Mouse (Mus musculus) hindbrain, embryonic 10.5 days (tissue): Measurements from ENCODE around the gene Ang6. TPM values are rescaled to one million over a fixed set of nuclear protein-coding genes. Genes with fewer than 3 reads are reported as not detected.
"Not testable (repeated sequence)": the region's sequence is repeated elsewhere in the genome, so short reads cannot be mapped to it uniquely, and the experiment has no call there.

Source experiments
- DNase-seq: peaks from one replicate; pipeline ENCODE4 v3.0.0-alpha.2; 2017; ENCODE audit warnings: low spot score
- H3K27ac ChIP-seq: fragments of 300-500 bp; sonication (generic); 2 replicates; pipeline ENCODE4 v1.5.1; 2016; ENCODE audit warnings: mild to moderate bottlenecking, moderate library complexity
- H3K27me3 ChIP-seq: fragments of 300-500 bp; sonication (generic); 2 replicates; pipeline ENCODE4 v1.6.1; 2016; ENCODE audit warnings: mild to moderate bottlenecking; ENCODE audit not compliant: poor library complexity, insufficient read depth, severe bottlenecking
- H3K36me3 ChIP-seq: fragments of 300-500 bp; sonication (generic); 2 replicates; pipeline ENCODE4 v1.6.1; 2016; ENCODE audit warnings: mild to moderate bottlenecking, moderate library complexity
- H3K4me1 ChIP-seq: fragments of 300-500 bp; sonication (generic); replicated peaks from 2 replicates; pipeline ENCODE4 v1.6.1; 2016; ENCODE audit warnings: mild to moderate bottlenecking
- H3K4me3 ChIP-seq: fragments of 300-500 bp; sonication (generic); 2 replicates; pipeline ENCODE4 v1.5.1; 2016; ENCODE audit warnings: mild to moderate bottlenecking, moderate library complexity
- H3K9me3 ChIP-seq: fragments of 300-500 bp; sonication (generic); 2 replicates; pipeline ENCODE4 v1.6.1; 2016; ENCODE audit warnings: mild to moderate bottlenecking, moderate library complexity
- WGBS: fragments of 180-500 bp; shearing (Covaris S2); methylation state at CpG from one replicate; pipeline ENCODE4 v1.1.7; 2016; 5-methylcytosine and 5-hydroxymethylcytosine counted together
- polyA plus RNA-seq: library from polyadenylated mRNA; unstranded; fragments of >200 nt; fragmentation: Nextera tagmentation; extraction: Ambion mirVana; gene quantifications from 2 replicates; pipeline ENCODE4 v1.2.1, GENCODE M21; 2016

Ang6 gene
- not detected in 2 replicates for polyA plus RNA-seq

DNA sequence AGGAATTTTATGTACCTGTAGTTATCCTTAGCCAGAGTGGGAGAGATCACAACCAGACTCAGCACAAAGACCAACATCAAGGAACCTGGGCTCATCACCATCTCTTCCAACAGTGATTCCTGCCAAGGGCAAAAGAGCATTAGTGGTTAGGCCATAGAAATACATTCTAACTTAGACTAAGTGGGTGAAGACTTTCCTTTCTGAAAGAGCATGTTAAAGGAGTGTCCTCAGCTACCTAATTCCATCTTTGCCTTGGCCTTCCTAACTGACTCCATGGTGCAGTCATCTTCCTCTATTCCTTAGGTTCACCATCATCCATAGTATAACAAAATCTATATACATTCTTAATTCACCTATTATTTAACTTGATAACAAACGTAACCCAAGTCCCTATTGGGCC, at the start of gene Ang6:
Gene Ang6, minus strand, starts transcription at position 101 of the 400 bp plus-strand sequence.
- Histone ChIP-seq H3K4me1 (no peaks in the 10 kb centered on the region), H3K27ac (no peak within 1 kb of the TSS), H3K36me3 (no peaks in the 10 kb centered on the region), H3K4me3 (no peak within 1 kb of the TSS), H3K9me3 (no peaks in the 10 kb centered on the region), H3K27me3 (no peaks in the 10 kb centered on the region)
- 78% methylated on average over 1 of the region's 1 CpGs for WGBS
- no peak for DNase-seq

DNA sequence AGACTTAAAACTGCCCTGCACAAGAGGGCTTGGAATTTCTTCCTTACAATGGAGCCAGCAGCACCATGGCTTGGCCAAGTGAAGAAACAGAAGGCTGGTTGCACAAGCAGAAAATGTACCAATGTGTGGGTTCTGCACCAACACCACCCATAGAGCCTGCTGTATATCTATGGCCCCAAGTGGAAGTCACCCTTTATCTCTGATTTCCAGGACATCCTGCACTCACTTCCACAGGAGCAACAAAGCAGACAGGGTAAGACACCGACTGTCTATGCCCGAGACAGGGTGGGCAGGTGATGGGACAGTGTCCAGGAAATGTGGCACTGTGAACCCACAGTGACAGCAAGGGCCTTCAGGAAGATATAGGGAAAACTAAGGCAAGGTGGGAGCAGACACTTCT, 44.5 kb upstream of the Ang6 start:
- H3K4me3 ChIP-seq, DNase-seq, H3K9me3 ChIP-seq, H3K36me3 ChIP-seq, H3K4me1 ChIP-seq, H3K27me3 ChIP-seq, H3K27ac ChIP-seq: not testable (repeated sequence)
- 92% methylated on average over 2 of the region's 2 CpGs for WGBS

DNA sequence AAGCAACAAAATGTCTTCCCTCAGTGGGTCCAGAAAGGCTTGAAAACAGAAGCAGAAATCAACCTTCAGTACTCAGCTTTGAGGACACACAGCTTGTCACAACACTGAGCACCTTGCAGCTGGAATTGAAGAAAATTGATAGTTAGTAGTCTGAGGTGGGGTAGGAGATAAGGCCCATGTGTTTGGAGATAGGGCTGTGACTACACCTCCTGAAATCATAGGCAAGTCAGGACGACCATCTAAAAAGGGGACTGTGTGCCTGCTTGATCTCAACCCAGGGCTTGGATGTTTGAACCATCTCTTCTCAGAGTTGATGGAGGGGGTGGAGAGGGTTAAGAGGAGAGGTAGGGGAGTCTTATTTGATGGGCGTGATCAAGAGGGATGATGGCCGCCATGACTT, 29.8 kb upstream of the Ang6 start:
- H3K4me1 ChIP-seq, H3K27me3 ChIP-seq, H3K36me3 ChIP-seq, H3K27ac ChIP-seq, H3K9me3 ChIP-seq, H3K4me3 ChIP-seq, DNase-seq: not testable (repeated sequence)
- 89% methylated on average over 1 of the region's 3 CpGs for WGBS

DNA sequence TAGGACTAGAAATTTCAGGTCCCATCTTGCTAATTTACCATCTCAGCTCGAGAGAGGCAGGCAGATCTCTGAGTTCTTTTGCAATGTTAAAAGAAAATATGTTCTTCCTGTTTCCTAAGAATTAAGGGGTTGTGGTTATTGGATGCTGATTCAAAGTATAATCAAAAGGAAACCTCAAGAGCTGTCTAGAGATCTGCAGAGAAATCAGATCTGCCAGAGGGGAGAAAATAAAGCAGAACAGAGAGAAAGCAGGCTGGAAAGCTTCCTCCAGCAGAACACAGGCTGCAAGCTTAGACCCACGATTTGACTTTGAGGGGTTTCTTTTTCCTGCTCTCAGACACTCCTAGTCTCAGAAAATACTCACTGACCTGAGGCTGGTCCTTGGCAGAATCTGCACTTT, 7.6 kb upstream of the Ang6 start:
- not testable (repeated sequence) for H3K4me1 ChIP-seq, H3K9me3 ChIP-seq, H3K36me3 ChIP-seq, DNase-seq, H3K27ac ChIP-seq, H3K4me3 ChIP-seq, H3K27me3 ChIP-seq
- WGBS: 60% methylated on average over 2 of the region's 2 CpGs

DNA sequence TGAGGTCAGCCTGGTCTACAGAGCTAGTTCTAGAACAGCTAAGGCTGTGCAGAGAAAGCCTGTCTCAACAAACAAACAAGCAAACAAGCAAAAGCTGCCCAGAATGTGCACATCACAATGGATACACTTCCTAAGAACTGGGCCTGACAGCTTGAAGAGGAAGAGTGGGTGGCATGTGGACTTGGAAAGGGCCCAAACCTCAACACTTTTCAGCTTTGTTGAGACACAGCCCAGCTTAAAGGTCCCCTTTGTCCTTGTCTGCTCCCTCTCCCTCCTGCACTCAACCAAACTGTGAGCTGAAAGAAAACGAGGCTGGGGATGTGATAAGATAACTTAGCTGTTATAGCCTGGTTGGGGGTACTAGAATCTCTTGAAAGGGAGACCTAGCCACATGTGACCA, 6.0 kb upstream of the Ang6 start:
- H3K9me3 ChIP-seq, H3K4me3 ChIP-seq, H3K27ac ChIP-seq, DNase-seq, H3K27me3 ChIP-seq, H3K36me3 ChIP-seq, H3K4me1 ChIP-seq: not testable (repeated sequence)
- no CpG with 5 or more reads among the region's 1 CpGs for WGBS

DNA sequence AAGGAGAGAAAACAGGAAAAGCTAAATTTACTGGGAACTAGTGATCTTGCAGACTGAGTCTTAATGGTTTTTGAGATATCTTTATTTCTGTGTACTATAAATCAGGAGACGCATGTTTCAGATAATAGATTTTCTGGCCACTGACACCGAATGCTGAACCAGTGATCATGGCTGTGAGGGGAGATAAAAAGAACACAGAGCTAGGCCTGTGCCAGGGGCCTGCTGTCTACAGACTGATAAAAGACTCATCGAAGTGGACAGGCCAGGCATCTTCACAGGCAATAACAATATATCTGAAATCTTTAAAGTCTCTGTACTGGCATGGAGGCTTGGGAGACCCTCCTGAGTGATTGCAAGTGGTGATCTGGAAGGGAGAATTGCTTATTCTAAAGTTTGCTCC, 469 bp downstream of the Ang6 start:
- Histone ChIP-seq H3K4me1 (no peaks in the 10 kb centered on the region), H3K4me3 (no peak overlapping the region), H3K9me3 (no peaks in the 10 kb centered on the region), H3K27me3 (no peaks in the 10 kb centered on the region), H3K36me3 (no peaks in the 10 kb centered on the region), H3K27ac (no peak overlapping the region)
- DNase-seq: no peak
- WGBS: 89% methylated on average over 3 of the region's 3 CpGs

DNA sequence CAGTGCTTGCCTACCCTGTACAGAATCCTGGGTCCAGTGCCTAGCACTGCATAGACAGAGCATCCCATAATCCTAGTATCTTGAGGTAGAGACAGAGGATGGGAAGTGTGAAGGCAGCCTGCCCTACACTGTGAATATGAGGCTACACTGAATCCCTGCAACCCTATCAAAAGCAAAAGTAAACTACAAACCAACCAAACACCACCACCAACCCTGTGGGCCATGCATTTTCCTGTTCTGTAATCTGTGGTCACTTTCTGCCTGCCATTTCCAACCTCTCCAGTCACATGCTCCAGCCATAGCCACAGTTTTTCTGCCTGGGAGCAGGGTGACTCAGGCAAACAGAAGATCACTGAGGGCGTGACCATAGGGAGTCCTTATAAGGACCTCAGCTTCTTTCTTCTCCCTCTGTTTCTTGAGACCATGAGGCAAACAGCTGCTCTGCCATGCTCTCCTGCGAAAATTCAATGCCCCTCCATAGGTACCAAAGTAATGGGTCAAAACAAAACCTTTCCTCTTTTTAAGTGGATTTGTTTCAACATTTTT, 3.5 kb downstream of the Ang6 start:
- WGBS: 82% methylated on average over 2 of the region's 2 CpGs
- H3K27ac ChIP-seq, DNase-seq, H3K4me1 ChIP-seq, H3K36me3 ChIP-seq, H3K27me3 ChIP-seq, H3K9me3 ChIP-seq, H3K4me3 ChIP-seq: not testable (repeated sequence)

DNA sequence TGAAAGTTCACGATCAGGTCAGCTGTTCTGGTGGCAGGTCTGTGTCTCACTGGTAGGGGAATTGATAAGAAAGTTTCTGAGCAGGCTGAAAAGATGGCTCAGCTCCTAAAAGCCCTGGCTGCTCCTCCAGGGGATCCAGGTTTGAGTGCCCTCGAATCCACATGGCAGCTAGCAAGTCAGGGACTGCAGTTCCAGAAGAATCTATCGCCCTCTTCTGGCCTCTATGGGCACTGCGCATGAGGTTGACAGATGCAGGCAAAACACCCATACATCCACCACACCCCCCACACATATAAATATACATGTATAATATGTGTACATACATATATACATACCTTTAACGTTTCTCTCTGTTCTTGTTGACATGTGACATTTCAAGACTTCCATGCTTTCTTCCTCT, 14.7 kb downstream of the Ang6 start:
- not testable (repeated sequence) for H3K4me1 ChIP-seq, H3K9me3 ChIP-seq, H3K4me3 ChIP-seq, H3K27me3 ChIP-seq, H3K36me3 ChIP-seq, H3K27ac ChIP-seq
- 24% methylated on average over 5 of the region's 5 CpGs for WGBS
- peak; percentile 76 for DNase-seq

DNA sequence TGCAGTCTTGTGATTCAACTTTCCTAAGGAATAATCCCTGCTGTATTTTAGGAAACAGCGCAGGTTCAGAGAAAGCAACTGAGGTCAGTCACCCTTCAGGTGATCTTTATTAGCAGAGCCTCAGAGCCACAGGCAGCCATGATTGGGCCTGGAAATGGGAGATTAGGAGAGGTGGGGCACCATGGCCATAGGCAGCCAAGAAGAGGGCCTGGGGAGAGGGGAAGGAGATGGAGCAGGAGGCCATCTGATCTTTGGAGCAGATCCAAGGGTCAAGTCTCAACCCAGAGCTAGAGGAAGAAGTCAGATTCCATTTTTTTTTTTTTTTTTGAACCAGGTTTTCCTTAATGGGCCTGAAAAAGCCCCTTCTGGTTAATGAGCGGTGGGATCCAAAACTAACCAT, 15.9 kb downstream of the Ang6 start:
- no peaks in the 10 kb centered on the region for H3K9me3 ChIP-seq
- DNase-seq: no peak
- H3K27me3 ChIP-seq: no peaks in the 10 kb centered on the region
- no peaks in the 10 kb centered on the region for H3K36me3 ChIP-seq
- H3K27ac ChIP-seq: no peak overlapping the region
- H3K4me3 ChIP-seq: no peak overlapping the region
- 92% methylated on average over 2 of the region's 2 CpGs for WGBS
- no peaks in the 10 kb centered on the region for H3K4me1 ChIP-seq

DNA sequence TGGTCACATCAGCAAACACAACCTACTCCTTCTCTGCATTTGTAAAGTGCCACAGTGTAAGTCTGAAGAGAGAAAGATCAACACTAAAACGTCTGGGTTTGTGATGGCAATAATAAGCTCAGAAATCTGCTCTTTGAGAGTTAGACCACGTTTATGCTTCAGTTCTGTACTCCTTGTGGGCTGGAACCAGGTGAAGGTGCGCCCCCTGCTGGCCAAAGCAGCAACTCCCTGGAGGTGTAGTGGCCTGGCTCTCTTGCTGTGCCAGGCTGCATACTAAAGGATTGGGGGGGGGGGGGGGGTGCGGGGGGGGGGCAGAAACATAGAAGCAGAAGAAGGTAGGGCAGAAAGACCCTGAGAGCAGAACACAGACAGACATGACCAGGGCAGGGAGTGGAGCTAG, 18.2 kb downstream of the Ang6 start:
- Histone ChIP-seq H3K27me3 (no peaks in the 10 kb centered on the region), H3K4me1 (no peaks in the 10 kb centered on the region), H3K4me3 (no peak overlapping the region), H3K9me3 (no peaks in the 10 kb centered on the region), H3K27ac (no peak overlapping the region), H3K36me3 (no peaks in the 10 kb centered on the region)
- 2% methylated on average over 3 of the region's 4 CpGs for whole genome bisulfite sequencing
- DNase-seq: peak; percentile 73

DNA sequence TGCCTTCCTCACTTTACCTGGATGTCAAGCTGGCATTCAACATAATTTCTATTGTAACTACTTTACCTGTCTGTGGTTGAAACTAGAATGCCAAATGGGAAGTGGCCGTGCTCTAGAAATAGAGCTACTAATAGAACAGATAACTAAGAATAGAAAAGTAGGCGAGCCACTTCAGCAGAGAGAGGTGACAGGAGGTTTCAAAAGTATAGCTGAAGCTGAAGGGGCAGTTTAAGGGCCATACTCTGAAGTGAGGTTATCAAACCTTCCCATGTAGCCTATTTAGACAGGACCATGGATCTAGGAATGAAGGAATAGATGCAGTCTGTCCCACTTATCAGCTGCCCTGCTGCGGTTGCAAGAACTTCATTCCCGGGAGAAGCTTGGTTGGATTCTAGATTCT, 18.6 kb downstream of the Ang6 start:
- WGBS: 76% methylated on average over 4 of the region's 4 CpGs

DNA sequence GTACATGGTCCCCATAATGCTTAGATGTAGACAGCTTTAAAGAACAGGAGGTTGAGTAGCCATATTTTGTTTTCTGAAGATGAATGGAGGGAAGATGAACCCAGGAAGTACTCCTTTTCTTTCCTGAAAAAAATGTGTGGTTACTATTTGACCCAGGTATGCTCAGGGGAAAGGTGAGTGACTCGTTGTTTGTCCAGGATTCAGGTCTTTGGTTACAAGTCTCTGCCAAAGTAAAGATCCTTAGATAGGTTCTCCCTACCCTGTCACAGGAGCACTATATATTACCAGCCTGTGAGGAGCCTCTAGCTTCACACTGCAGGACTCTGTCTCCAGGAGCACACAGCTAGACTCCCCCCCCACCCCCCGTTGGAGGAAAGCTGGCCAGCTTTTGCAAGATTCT, 45.3 kb downstream of the Ang6 start, which contains the start of gene Ang5:
Gene Ang5, plus strand, starts transcription at position 301 of the 400 bp plus-strand sequence.
- H3K27me3 ChIP-seq, DNase-seq, H3K27ac ChIP-seq, H3K4me1 ChIP-seq, H3K36me3 ChIP-seq, H3K4me3 ChIP-seq, H3K9me3 ChIP-seq: not testable (repeated sequence)
- WGBS: no CpG with 5 or more reads among the region's 2 CpGs

More for the DNA sequence above, 18.6 kb downstream of the Ang6 start:
- Histone ChIP-seq H3K27me3 (no peaks in the 10 kb centered on the region), H3K27ac (no peak overlapping the region), H3K4me1 (no peaks in the 10 kb centered on the region), H3K4me3 (no peak overlapping the region), H3K9me3 (no peaks in the 10 kb centered on the region), H3K36me3 (no peaks in the 10 kb centered on the region)
- no peak for DNase-seq

DNA sequence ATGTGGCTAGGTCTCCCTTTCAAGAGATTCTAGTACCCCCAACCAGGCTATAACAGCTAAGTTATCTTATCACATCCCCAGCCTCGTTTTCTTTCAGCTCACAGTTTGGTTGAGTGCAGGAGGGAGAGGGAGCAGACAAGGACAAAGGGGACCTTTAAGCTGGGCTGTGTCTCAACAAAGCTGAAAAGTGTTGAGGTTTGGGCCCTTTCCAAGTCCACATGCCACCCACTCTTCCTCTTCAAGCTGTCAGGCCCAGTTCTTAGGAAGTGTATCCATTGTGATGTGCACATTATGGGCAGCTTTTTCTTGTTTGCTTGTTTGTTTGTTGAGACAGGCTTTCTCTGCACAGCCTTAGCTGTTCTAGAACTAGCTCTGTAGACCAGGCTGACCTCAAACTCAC, 47.0 kb downstream of the Ang6 start:
- not testable (repeated sequence) for H3K4me3 ChIP-seq, H3K36me3 ChIP-seq, H3K27ac ChIP-seq, H3K9me3 ChIP-seq, H3K27me3 ChIP-seq, DNase-seq, H3K4me1 ChIP-seq
- WGBS: no CpG with 5 or more reads among the region's 1 CpGs

DNA sequence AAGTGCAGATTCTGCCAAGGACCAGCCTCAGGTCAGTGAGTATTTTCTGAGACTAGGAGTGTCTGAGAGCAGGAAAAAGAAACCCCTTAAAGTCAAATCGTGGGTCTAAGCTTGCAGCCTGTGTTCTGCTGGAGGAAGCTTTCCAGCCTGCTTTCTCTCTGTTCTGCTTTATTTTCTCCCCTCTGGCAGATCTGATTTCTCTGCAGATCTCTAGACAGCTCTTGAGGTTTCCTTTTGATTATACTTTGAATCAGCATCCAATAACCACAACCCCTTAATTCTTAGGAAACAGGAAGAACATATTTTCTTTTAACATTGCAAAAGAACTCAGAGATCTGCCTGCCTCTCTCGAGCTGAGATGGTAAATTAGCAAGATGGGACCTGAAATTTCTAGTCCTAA, 48.7 kb downstream of the Ang6 start:
- H3K36me3 ChIP-seq, H3K4me1 ChIP-seq, H3K9me3 ChIP-seq, H3K4me3 ChIP-seq, H3K27me3 ChIP-seq, H3K27ac ChIP-seq, DNase-seq: not testable (repeated sequence)
- WGBS: 75% methylated on average over 2 of the region's 2 CpGs
